Mouse (Mus musculus) heart, adult 2 months (tissue): ENCODE measurements around the gene Shroom2.

Source experiments
- CTCF ChIP-seq: fragments of 200-600 bp; IDR thresholded peaks from 2 replicates; pipeline ENCODE4 v1.8.1; 2022; ENCODE audit warnings: antibody characterized with exemption, mild to moderate bottlenecking, moderate library complexity
- POLR2A ChIP-seq: fragments of 200-500 bp; IDR thresholded peaks from 2 replicates; pipeline ENCODE4 v1.6.1; 2011; ENCODE audit warnings: mild to moderate bottlenecking, low read depth, low read length, control low read depth; ENCODE audit not compliant: insufficient read depth

DNA sequence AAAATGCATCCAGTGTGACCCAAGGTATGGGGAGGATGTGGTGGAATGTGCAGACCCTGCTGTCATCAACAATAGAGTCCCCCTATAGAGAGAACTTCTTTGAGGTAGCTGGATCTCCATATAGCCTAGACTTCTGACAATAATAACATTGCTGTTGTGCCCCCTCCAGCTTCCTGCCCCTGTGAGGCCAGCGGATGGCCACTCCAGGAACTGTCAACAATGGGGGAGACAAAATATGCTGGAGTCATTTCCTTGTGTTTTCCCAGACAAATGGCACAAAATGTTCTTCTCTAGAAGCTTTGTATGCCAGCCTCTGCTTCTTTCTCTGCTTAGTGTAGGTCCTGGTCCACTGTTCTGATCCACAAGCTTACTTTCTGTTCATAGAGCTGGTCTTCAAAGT, 18.9 kb upstream of the Shroom2 start:
- TF ChIP-seq CTCF = no peak
- TF ChIP-seq POLR2A = no peak
